Mouse (Mus musculus): ENCODE data around the gene Ctnna2.

Ctnna2 gene

DNA sequence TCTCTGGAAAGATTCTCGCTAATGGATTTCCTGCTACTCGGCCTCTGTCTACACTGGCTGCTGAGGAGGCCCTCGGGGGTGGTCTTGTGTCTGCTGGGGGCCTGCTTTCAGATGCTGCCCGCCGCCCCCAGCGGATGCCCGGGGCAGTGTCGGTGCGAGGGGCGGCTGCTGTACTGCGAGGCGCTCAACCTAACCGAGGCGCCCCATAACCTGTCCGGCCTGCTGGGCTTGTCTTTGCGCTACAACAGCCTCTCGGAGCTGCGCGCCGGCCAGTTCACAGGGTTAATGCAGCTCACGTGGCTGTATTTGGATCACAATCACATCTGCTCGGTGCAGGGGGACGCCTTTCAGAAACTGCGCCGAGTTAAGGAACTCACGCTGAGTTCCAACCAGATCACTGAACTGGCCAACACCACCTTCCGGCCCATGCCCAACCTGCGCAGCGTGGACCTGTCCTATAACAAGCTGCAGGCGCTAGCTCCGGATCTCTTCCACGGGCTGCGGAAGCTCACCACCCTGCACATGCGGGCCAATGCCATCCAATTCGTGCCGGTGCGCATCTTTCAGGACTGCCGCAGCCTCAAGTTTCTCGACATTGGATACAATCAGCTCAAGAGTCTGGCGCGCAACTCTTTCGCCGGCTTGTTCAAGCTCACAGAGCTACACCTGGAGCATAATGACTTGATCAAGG is 735.8 kb downstream of the Ctnna2 start:
- DNase-seq: no peak

DNA sequence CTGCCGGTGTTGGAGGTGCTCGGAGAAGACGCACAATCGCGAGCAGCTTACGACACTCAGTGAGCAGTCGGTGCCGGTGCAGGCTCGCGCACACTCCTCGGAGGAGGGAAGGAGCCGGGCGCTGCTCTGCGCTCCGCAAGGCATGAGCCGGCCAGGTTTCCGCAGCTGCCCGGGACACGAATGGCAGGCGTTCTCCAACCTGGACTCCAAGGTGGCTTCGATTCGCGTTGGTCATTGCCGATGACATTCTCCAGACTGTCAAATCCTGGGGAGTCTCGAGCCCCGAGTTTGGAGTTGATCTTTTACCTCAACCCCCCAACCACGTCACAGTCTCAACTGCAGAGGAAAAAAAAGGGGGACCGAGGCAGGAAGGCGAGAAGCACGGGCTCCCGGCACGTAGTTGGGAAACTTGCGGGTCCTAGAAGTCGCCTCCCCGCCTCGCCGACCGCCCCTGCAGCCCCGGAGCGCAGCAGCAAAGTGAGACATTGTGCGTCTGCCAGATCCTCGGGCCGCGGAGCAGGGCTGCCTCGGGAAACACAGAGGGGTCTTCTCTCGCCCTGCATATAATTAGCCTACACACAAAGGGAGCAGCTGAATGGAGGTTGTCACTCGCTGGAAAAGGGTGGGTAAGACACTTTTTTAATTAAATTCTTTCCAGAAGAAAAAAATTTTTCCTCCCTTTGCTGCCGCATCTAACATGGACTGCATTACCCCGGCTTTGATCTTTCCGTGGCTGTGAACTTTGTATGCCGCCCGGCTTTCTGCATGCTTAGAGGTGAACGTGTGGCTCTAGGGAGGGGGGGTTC is 736.7 kb downstream of the Ctnna2 start, which contains the start of gene Lrrtm1:
TSS of gene Lrrtm1 (plus strand) at position 89 of the 806 bp plus-strand sequence.
- no peak for DNase-seq

DNA sequence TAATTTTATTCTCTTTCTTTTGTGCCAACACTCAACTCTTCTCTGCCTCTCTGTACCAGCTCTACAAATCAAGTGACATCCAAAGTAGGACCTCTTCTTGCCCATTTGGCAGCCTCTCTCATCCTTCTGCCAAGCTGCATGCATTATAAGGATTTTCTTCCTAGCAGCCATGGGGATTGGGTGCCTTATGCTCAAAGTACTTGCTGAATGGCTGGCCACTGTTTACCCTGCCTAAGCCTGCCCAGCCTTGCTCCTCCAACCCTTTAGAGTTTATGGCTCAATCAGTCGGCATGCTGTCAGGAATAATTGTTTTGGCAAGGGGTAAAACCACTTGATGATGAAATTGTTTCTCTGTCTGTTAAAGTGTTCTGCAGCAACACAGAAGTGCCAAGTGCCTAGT is 739.1 kb downstream of the Ctnna2 start:
- DNase-seq: no peak

DNA sequence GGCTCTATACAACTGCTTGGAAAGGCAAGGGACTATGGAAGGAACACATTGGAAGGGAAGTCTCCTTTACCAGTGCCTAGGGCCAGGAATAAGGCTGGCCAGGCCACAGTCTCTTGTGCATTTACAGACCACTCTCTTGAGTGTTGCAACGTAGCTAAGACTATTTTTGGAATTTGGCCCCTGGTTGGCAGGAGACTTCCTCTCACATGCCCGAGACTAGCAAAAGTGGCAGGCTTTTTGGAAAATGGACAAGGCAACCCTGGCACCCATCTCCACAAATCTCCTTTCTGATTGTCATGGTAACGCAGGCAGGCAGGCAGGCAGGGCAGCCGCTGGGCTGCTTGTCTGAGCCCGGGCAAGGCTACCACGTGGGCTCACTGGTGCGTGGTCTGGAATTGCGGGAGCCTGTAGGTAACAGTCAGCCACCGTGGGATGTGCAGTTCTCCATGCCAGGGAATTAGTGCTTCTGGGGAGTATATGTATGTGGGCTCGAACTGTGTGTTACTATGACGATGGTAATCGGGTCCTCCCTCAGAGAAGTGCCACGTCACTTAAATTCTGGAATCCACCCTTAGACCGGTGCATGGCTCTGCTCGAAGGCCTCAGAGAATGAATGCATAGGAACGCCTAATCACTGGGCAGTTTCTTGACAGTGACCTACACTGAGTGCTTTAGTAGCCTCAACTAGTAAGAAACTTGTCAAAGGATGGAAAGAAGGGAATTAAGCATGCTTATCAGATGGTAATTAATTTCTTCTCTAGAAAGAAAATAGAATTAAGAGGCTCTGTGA is 756.5 kb downstream of the Ctnna2 start:
- DNase-seq: no peak

DNA sequence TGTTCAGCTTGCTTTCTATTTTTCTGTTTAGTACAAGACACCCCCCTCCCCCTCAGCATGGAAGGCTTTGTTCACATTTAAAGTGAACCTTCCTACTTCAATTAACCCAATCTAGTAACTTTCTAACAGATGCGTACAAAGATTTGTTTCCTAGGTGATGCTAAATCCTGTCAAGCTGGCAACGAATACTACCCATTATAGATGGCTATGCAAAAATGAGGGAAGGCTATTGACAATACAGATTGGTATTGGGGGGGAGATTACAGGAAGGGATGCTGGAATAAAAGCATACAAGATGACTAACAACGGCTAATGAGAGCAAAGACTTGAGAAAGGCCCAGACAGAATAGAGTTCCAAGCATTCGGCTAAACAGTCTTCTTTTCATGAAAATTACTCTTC is 758.7 kb downstream of the Ctnna2 start:
- DNase-seq: no peak

DNA sequence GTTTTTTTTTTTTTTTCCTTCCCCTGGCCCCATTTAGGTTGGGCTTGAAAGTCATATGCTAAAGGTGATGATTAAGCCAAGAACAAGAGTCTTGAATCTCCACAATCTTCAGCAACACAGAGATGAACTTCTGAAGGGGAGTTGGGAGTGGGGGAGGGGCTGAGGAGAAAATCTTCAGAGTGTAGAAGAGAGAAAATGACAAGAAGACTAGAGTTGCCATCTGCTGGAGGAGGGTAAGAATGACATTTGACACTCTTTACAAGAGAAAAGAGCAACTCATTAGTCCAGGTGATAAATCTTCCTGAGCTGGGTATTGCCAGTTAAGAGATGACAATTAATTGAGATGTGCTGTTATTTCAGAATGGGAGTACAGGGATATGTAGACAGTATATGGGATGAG is 760.6 kb downstream of the Ctnna2 start:
- no peak for DNase-seq

DNA sequence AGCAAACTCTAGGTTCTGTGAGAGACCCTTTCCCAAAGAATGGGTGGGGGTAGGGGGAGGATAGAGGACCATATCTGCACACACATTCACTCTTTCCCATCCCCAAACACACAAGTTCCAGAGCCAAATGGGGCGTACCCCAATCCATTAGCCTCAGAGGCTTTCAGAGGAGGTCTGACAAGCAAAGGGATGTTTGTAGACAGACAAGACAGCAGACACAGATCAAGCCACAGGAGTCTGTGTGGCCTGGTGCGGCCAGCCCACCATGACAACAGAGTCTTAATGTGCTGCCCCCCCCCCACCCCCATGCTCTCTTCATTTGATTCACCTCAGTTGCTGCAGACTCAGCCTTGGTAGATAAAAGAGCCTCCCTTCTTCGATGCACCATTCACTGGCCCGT is 764.2 kb downstream of the Ctnna2 start:
- no peak for DNase-seq

DNA sequence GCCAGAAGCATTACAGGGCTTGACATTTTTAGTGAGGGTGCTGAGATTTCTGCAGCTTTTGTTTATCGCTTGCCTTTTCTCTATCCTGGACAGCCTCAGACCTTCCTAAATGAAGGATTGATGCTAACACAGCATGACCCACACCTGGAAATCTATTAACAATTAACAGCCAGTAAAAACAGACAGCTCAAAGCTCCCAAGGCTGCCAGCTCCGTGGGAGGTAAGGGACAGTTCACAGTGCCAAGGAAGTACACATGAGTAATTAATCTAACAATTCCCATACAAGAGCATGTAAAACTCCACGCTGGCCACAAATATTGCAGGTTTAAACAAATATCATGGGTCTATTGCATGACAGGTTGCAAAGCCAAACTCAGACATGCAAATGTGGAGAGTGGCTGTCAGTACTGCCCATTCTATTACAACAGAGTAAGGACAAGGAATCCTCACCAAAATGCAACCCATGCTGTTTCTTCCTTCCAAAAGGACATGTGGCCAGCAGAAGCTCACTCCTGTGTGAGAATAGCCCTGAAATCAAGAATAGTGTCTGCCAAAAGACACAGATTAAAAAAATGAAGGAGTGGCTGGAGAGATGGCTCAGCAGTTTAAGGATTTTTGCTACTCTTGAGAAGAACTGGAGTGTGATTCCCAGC is 765.6 kb downstream of the Ctnna2 start:
- no peak for DNase-seq

DNA sequence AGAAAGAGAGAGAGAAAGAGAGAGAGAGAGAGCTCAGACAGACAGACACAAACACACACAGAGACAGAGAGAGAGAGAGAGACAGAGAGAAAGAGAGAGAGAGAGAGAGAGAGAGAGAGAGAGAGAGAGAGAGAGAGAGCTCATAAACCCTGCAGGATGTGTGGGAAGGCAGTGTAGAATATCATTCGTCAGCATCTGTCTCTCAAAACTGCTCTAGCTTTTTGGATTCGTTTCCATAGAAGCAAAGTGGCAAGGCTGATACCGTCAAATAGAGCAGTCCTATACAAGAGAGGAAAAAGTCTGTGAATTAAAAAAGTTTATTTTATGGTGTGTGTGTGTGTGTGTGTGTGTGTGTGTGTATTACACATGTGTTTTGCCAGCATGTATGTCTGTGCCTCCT is 769.6 kb downstream of the Ctnna2 start:
- no peak for DNase-seq

DNA sequence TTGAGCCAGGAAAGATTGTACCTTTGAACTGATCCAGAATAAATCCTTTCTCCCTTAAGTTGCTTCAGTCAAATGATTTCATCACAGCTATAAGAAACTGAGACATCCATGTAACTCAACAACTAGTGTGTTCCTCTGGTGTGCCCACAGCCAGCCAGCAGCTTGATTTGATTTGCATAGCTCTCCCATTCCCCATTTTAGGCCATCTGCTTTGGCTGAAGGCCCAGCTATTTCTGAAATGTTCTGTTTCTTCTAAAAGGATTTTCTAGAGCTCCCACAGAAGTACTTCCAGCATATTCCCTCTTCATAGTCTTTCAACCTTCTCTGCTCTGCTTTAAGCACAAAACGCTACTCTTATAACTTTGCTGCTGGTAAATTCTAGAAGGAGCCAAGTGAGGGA is 770.3 kb downstream of the Ctnna2 start:
- DNase-seq: no peak

DNA sequence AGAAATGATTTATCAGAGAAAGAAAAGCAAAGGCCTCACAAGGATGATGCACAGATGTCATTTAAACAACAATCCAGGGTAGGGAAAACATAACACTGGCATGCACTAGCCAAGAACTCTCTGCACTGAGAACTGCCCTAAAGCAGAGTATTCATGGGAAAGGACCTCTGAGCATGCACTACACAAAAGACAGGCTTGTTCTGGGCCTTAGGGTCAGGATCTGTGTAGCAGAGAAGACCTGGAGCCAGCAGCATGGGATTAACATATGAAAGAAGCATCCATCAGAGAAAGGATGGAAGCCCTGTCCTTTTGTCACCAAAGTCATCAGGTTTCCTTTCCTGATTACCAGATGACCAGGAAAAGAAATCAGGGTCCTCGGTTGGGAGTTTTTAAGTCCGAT is 780.1 kb downstream of the Ctnna2 start:
- DNase-seq: no peak

DNA sequence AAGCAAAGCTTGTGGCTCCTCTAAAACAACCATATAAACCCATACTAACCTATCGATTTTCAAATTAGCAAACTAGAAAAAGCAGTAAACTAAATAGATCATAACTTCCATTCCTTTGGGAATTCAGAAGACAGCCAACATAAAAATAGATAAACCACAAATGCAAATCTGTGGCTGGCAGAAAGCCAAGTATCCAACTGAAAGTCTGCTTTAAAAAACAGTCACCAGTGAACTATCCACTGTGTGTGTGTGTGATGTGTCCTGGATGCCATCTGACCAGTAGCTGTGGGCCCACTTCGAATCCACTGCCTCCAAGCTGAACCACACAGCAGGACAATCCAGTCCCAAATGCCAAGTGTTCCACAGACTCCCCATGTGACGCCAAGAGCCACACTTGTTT is 782.8 kb downstream of the Ctnna2 start:
- DNase-seq: no peak

DNA sequence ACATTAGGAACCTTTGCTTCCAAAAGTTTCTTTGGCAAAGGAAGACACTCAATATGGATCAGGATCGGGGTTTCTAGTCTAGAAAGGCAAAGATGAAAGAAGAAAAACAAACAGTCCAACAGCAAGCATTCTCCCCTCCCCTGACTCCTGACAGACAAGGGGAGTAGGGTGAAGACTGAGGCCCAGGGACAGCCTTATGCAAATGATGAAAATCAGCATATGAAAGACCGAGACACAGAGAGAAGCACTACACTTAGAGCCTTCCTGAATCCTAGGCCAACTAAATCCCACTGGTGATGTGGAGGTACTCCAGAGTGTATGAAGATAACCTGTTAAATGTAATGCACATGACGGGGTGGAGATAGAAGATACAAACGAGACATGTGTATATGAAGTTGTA is 787.9 kb downstream of the Ctnna2 start:
- no peak for DNase-seq

DNA sequence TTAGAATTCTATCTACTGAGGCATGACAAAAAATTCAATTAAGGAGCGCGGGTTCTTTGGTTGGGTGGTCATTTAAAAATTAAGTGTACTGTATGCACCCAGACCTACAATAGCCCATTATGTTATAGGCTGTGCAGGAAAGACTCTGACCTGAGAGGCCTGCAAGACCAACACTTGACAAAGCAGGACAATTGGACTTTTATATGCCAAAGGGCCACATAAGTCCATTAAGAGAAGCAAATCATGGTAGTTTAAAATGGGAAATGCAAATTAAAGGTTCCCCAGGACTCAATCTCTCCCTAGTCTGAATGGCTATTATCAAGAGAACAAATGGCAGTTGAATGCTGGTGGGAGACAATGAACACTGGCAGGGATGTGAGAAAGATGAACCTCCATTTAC is 790.9 kb downstream of the Ctnna2 start:
- DNase-seq: no peak

DNA sequence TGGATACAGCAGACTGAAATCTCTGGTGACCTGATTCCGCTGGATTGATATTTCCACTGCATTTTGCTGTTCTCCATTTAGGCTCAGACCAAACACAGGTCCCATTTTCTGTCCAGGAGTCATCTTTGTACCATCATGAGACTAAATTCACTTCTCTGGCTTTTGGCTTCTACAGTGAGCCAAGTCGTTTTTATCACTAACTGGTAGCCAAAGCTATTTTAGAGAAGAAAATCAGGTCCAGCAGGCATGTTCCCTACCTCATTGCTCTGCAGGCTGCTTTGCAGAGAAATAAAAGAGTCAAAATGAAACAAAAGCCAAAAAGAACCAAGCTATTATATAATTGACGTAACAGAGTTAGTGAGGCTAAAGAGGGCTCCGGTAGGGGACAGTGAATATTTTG is 793.7 kb downstream of the Ctnna2 start:
- DNase-seq: no peak

DNA sequence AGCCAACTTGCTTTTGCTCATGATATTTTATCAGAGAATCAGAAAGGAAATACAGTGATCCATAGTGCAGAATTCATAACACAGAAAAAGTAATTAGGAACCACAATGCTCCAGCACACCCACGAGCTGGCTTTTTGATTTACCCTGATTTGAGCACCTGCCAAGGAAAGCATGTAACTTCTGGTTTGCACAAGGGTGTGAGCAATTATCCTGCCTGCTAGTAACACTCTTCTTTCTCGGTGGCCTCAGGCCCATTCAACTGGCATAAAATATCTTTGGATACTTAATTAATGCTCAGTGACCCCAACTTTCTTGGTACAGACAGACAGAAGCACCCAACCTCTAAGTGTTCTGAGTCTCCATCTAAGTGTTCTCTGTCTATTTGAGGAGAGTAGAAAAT is 794.6 kb downstream of the Ctnna2 start:
- DNase-seq: no peak

DNA sequence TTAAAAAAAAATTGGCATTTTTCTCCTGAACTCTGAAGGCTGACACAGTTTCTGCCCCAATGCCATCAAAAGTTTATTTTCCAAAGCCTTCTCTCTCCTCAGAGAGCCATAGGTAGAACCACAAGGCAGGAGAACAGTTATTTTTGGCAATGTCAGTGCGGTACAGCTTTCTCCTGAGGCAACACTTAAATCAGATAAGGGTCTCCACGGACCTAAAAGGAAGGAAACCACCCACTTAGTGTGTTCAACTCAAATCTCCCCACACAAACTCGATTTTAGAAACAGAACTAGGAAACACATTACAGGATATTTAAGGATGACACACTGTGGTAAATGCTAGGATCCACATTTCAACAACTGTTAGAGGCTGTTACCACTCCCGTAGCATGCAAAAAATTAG is 803.7 kb downstream of the Ctnna2 start:
- no peak for DNase-seq

DNA sequence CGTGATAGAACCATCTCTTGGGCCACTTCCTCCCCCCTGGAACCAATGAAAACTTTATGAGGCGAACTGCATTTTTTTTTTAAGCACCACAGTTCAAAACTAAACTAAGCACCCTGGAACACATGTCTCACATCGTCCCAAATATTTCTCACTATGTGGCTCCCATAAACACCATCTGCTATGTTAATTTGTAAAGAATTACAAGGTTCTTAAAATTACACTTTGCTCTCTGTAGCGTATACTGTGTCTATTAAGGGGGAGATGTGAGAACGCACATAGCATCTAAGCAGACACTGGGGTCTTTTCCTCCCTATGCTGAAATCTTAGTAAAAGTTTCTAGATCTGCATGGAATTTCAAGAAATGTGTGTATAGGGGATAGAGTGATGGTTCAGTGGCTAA is 822.5 kb downstream of the Ctnna2 start:
- no peak for DNase-seq

DNA sequence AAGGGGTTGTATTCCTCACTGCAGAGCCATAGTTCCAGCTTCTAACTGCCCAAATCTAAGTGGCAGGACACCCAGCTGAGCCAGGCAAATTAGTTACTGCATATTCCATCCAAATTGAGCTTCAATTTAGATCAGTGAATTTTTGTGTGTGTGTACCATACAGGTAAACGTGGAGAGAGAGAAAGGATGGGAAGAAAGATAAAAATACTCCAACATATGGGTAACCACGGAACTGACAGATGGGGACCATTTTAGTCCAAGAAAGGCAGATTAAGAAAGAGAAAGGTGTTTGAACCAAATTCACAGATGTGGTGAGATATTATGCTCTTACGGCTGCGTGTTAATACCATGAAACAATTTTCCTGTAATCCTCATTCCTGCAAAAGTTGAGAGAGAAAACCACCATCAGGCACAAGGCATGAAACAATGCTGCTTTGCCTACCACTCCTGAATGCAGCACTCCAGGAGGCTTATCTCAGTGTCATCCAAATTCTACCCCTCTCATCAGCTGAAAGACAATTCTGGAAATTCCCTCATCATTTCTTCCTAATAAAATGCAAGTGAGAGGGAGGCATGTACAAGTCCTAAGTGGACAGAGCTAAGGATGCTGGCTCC is 840.1 kb downstream of the Ctnna2 start:
- DNase-seq: no peak

DNA sequence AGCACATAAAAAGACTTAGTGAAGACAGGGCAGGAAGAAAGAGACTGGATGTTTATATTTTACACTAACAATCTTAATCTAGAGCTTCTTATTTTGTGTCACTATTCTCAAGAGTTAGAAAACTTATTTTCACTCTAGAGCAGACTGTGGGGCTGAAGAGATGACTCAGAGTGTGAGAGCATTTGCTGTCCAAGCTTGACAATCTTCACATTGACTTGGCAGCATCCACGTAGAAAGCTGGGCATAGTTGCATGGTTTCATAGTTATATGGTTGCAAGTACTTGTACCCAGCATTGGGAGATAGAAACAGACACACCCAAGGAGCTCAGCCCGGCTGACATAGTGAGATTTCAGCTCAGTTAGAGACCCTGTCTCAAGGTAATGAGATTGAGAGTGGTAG is 858.6 kb downstream of the Ctnna2 start:
- no peak for DNase-seq

DNA sequence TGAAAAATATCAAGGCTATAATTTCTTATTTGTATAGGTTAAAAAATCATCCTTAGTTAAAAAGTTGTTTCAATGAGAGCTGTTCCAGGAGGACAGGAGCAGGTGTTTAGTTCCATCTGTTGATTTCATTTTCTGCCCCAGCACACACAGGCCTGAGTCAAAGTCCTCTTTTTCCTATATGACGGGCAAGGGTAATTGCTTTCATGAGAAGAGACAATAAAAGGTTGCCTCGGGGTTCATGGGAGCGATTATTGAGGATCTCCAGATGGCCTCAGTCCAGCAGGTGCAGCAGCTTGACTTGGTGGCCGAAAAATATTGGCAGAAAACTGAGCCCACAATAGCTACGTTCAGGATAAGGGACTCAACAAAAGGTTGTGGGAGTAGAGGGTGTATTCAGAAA is 859.0 kb downstream of the Ctnna2 start:
- DNase-seq: no peak

DNA sequence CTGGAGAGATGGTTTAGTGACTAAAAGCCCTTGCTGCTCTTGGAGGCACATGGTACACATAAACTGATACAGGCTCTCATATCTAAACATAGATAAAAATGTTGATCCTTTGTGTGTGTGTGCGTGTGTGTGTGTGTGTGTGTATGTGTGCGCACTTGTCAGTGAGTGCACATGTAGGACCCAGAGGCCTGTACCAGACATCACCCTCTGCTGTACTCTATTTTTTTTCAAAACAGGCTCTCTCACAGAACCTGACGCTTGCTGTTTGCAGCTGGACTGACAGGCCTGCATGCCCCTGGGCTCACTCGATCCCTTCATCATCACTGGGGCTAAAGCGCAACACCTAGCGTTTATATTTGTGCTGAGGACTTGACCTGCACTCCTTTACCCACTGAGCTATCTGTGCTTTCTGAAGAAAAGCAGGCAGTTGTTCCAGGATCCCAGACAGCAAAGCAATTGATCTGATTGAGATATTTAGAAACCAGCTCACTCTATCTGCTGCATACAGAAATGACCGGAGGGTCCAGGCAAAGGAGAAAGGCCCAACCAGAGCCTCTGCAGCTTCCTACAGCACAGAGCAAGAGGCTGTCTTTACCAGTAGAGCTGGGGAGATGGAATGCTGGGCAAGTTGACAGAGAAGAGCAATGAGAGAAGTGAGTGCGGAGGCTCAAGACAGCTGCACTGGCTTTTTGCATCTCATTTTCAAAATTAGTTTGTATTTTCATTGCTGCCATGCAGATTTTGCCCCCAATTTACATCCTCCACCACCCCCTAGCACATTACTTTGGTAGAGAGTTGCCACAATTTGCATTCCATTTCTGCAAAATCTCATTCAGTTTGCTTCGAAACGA is 870.2 kb downstream of the Ctnna2 start:
- no peak for DNase-seq

Measured in thymus, postnatal 25 days (tissue).